Mouse (Mus musculus): Measurements from ENCODE around the gene Cep131. TPM values are rescaled to one million over a fixed set of nuclear protein-coding genes. Genes with fewer than 3 reads are reported as not detected.
A peak's percentile ranks its signal among the peaks of the same experiment; 100 is the strongest.

The Cep131 gene
- polyA plus RNA-seq, 1 experiment from 2014 or later = 12.0 TPM

DNA sequence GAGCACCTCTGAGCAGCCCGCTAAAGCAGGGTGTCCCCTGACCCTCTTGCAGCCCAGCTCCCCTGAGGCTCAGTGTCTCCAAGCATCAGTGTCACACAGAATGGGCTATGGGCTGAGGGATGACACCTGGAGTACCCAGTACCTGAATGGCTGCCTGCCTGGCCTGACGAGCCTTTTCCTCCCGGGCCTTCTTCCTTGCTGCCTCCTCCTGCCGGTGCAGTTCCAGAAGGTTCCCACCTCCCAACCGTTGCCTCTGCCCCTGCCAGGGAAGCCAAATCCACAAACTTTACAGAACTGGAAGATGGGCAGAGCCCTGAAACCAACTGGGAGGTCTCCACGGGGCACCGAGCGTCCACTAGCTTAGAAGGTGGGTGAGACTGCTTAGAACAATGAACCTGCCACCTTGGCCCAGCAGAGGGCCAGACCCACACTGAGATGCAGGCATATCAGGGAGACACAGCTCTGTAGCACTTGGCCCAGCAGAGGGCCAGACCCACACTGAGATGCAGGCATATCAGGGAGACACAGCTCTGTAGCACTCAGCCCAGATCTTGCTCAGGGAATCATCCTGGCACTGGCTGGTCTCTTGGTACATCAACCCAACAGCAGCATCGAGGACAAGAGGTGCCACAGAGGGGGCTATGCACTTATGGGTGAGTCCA, 13.5 kb downstream of the Cep131 start:
- Histone ChIP-seq H3K36me3 (ENCODE audit: control insufficient read depth, insufficient read depth, low read length) (peaks cover 22% of the 10 kb centered on the region), H3K9ac (ENCODE audit: low read depth, low read length) (no peak overlapping the region)
- ATAC-seq = no peak

DNA sequence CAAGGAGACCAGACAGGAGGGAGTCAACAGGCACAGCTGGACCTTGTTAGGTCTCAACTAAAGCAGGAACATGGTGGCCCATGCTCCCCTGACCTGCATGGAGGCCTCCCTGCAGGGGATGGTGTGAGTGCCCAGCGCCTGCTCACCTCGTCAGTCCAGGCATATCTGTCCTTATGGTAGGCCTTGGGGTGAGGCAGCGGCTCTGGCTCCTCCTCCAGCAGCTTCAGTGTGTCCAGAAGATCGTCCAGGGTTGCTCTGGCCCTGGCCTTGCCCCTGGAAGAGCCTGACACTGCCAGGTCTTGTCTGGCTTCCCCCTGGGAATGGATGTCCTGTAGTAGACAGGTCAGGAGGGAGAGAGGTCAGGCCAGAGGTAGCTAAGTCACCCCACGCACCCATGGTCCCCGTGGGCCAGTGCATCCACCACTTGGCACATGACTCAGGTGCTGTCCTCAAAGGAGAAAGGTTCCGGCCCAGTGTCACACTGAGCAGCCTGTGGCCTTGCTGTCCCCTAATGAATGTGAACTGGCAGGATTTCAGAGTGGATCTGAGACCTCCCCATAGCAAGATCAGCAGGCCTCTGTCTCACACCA, 14.8 kb downstream of the Cep131 start:
- Histone ChIP-seq H3K9ac (ENCODE audit: low read depth, low read length) (no peak overlapping the region), H3K27ac (ENCODE audit: low read length) (no peak overlapping the region), H3K4me2 (ENCODE audit: low read depth, low read length) (no peak overlapping the region), H3K4me1 (ENCODE audit: control insufficient read depth, insufficient read depth, low read length) (peaks cover 13% of the 10 kb centered on the region), H3K4me3 (ENCODE audit: low read length) (no peak overlapping the region), H3K36me3 (ENCODE audit: control insufficient read depth, insufficient read depth, low read length) (peaks cover 20% of the 10 kb centered on the region), H3K9me3 (ENCODE audit: control insufficient read depth, low read length) (no peaks in the 10 kb centered on the region), H3K27me3 (replicated peaks; ENCODE audit: control insufficient read depth, insufficient read depth, low read length) (no peaks in the 10 kb centered on the region)
- no peak for ATAC-seq
- 86% methylated on average over 7 of the region's 7 CpGs for WGBS

More for the DNA sequence above, 13.5 kb downstream of the Cep131 start:
- H3K27me3 ChIP-seq (replicated peaks; ENCODE audit: control insufficient read depth, insufficient read depth, low read length) = no peaks in the 10 kb centered on the region
- H3K4me1 ChIP-seq (ENCODE audit: control insufficient read depth, insufficient read depth, low read length) = peaks cover 13% of the 10 kb centered on the region
- no peak overlapping the region for H3K4me2 ChIP-seq (ENCODE audit: low read depth, low read length)
- 89% methylated on average over 9 of the region's 9 CpGs for WGBS
- H3K9me3 ChIP-seq (ENCODE audit: control insufficient read depth, low read length) = no peaks in the 10 kb centered on the region
- no peak overlapping the region for H3K4me3 ChIP-seq (ENCODE audit: low read length)
- no peak overlapping the region for H3K27ac ChIP-seq (ENCODE audit: low read length)

DNA sequence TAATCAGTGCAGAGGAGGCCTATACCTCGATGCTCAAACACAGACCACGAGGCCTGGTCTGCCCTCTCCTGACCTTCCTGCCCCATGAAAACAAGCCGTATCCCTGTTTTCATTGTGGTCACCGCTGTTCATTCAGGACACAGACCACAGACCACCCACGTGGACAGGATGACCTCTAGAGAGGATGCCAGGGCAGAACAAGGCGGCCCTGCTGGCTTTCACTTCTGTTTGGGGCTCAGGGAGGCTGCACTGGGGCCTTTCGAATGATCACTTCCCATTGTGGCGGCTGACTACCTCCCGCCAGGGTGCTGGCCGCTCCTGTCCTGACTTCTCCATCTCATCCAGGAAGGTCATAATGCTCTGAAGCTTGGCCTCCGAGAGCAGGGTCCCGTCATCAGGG, 15.6 kb downstream of the Cep131 start:
- Histone ChIP-seq H3K4me3 (ENCODE audit: low read length) (no peak overlapping the region), H3K27me3 (replicated peaks; ENCODE audit: control insufficient read depth, insufficient read depth, low read length) (no peaks in the 10 kb centered on the region), H3K9ac (ENCODE audit: low read depth, low read length) (no peak overlapping the region), H3K4me1 (ENCODE audit: control insufficient read depth, insufficient read depth, low read length) (peaks cover 13% of the 10 kb centered on the region), H3K27ac (ENCODE audit: low read length) (no peak overlapping the region), H3K4me2 (ENCODE audit: low read depth, low read length) (no peak overlapping the region), H3K36me3 (ENCODE audit: control insufficient read depth, insufficient read depth, low read length) (peaks cover 20% of the 10 kb centered on the region), H3K9me3 (ENCODE audit: control insufficient read depth, low read length) (no peaks in the 10 kb centered on the region)
- 59% methylated on average over 12 of the region's 12 CpGs for WGBS
- no peak for ATAC-seq

DNA sequence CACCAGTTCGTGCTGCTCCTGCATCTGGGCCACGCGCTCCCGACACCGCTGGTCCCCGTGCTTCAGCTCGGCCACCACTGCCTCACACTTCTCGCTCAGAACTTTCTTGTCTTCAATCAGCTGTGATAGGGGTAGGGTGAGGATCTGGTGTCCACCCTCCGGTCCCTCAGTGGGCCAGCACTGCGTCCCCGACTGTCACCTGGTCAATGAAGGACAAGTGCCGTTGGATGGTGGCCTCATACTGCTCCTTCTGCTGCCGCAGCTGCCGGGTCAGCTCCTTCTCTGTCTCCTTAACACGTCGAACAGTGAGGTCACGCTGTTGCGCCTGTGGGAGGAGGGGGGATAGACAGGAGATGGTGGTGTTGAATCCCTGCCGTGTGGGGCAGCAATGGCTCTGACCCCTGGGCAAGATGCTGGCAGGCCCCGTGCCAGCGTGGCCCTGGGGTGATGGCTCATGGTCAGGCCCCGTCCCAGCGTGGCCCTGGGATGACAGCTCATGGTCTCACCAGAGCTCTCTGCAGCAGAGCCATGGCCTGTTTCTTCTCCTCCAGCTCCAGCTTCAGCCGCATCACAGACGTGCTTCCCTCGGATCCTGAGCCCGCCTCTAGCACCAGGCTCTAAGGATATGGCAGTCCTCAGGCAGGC, 16.2 kb downstream of the Cep131 start:
- Histone ChIP-seq H3K27me3 (replicated peaks; ENCODE audit: control insufficient read depth, insufficient read depth, low read length) (no peaks in the 10 kb centered on the region), H3K9ac (ENCODE audit: low read depth, low read length) (no peak overlapping the region; the same call in 1 of the 2 replicates), H3K9me3 (ENCODE audit: control insufficient read depth, low read length) (no peaks in the 10 kb centered on the region), H3K27ac (ENCODE audit: low read length) (no peak overlapping the region), H3K4me1 (ENCODE audit: control insufficient read depth, insufficient read depth, low read length) (peaks cover 10% of the 10 kb centered on the region), H3K36me3 (ENCODE audit: control insufficient read depth, insufficient read depth, low read length) (peaks cover 20% of the 10 kb centered on the region), H3K4me3 (ENCODE audit: low read length) (no peak overlapping the region), H3K4me2 (ENCODE audit: low read depth, low read length) (no peak overlapping the region)
- 90% methylated on average over 27 of the region's 27 CpGs for WGBS
- ATAC-seq = no peak

DNA sequence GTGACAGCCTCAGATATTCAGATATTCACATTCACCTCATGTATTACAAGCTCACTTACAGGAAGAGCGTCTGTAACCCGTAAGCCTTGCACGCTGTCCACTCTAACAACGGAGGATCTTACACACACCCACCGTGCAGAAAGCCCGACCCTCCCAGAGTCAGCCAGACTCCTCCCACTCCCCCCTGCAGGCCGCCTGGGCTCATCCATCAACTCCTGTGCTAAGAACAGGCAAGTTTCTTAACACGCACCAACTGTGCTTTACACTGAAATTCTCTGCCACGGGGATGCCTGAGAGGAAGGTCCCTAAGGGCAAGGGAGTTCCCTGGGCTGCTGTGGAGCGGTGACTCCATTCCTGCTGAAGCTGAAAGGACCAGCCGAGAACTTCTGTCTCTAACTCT, 17.4 kb downstream of the Cep131 start:
- H3K36me3 ChIP-seq (ENCODE audit: control insufficient read depth, insufficient read depth, low read length) = peaks cover 20% of the 10 kb centered on the region
- H3K4me1 ChIP-seq (ENCODE audit: control insufficient read depth, insufficient read depth, low read length) = 0 out of 2 replicates have a peak, but pooled peaks cover 5% of the 10 kb centered on the region
- H3K4me3 ChIP-seq (ENCODE audit: low read length) = no peak overlapping the region

DNA sequence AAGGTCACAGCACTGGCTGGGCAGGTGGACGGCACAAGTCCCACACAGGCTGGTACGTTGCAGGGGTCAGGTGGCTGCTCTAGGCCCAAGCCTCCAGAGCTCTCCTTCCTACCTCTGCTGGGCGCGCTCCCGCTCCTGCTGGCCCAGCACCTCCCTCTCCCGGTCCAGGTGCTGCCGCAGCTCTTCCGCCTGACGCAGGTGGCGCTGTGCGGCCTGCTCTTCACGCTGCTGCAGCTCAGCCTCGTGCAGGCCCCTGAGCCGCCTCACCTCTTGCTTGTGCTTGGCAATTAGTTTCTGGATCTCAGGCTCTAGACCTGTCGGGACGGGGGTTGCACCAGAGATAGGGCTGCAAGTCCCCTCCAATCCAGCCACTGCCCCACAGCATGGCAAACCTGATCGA, 18.8 kb downstream of the Cep131 start:
- Histone ChIP-seq H3K27ac (ENCODE audit: low read length) (no peak overlapping the region), H3K9ac (ENCODE audit: low read depth, low read length) (no peak overlapping the region), H3K4me1 (ENCODE audit: control insufficient read depth, insufficient read depth, low read length) (0 out of 2 replicates have a peak, but pooled peaks cover 5% of the 10 kb centered on the region), H3K36me3 (ENCODE audit: control insufficient read depth, insufficient read depth, low read length) (peaks cover 20% of the 10 kb centered on the region), H3K9me3 (ENCODE audit: control insufficient read depth, low read length) (no peaks in the 10 kb centered on the region), H3K27me3 (replicated peaks; ENCODE audit: control insufficient read depth, insufficient read depth, low read length) (no peaks in the 10 kb centered on the region), H3K4me2 (ENCODE audit: low read depth, low read length) (no peak overlapping the region), H3K4me3 (ENCODE audit: low read length) (no peak overlapping the region)
- peak; percentile 46; the same call in 1 of the 2 replicates for ATAC-seq
- WGBS = 66% methylated on average over 17 of the region's 17 CpGs

More for the DNA sequence above, 17.4 kb downstream of the Cep131 start:
- H3K27ac ChIP-seq (ENCODE audit: low read length) = no peak overlapping the region
- WGBS = 37% methylated on average over 11 of the region's 11 CpGs
- no peaks in the 10 kb centered on the region for H3K27me3 ChIP-seq (replicated peaks; ENCODE audit: control insufficient read depth, insufficient read depth, low read length)
- 0 out of 2 replicates have a peak overlapping the region, but pooled peaks have one; percentile 19 for H3K9ac ChIP-seq (ENCODE audit: low read depth, low read length)
- no peak overlapping the region for H3K4me2 ChIP-seq (ENCODE audit: low read depth, low read length)
- no peak for ATAC-seq
- H3K9me3 ChIP-seq (ENCODE audit: control insufficient read depth, low read length) = no peaks in the 10 kb centered on the region

DNA sequence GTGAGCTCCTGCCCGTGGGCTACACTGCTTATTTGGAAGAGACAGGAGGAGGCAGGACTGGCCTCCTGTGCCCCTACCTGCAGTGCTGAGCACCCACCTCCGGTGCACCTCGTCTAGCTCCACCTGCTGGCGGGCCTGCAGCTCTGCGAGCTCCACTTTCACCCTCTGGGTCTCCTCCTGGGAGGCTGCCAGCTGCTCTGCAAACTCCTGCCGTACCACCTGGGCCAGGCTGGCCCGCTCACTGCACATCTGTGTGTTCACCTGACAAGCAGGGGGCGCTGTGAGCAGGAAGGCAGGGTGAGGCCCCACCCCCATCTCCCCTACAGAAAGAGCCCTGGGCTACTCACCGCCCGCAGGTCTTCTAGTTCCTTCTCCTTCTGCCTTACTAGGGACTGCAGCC, 21.3 kb downstream of the Cep131 start:
- ATAC-seq = peak; percentile 47; the same call in 1 of the 2 replicates
- Histone ChIP-seq H3K4me2 (ENCODE audit: low read depth, low read length) (no peak overlapping the region), H3K9ac (ENCODE audit: low read depth, low read length) (peak overlapping the region; percentile 19; the same call in 1 of the 2 replicates), H3K27ac (ENCODE audit: low read length) (no peak overlapping the region), H3K27me3 (replicated peaks; ENCODE audit: control insufficient read depth, insufficient read depth, low read length) (no peaks in the 10 kb centered on the region), H3K4me1 (ENCODE audit: control insufficient read depth, insufficient read depth, low read length) (peaks cover 12% of the 10 kb centered on the region), H3K4me3 (ENCODE audit: low read length) (no peak overlapping the region), H3K9me3 (ENCODE audit: control insufficient read depth, low read length) (no peaks in the 10 kb centered on the region), H3K36me3 (ENCODE audit: control insufficient read depth, insufficient read depth, low read length) (peaks cover 7% of the 10 kb centered on the region)
- 35% methylated on average over 10 of the region's 10 CpGs for WGBS

DNA sequence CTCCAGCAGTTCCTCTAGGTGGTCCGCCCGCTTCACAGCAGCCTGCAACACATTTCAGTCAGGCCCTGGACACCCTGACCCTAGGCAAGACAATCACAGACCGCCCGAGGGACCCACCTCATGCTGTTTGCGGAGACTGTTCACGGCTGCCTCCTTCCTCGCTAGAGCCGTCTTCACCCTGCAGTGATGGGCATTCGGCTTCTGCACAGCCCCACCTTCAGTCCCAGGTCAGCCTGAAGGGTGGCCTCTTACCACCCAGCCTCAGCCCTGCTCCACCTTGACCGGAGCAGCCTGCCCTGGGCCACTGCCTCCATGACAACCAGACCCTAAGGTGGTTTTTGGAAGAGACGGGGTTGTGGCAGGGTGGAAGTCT, 22.0 kb downstream of the Cep131 start:
- H3K4me1 ChIP-seq (ENCODE audit: control insufficient read depth, insufficient read depth, low read length) = peaks cover 16% of the 10 kb centered on the region
- no peak overlapping the region for H3K4me3 ChIP-seq (ENCODE audit: low read length)
- 89% methylated on average over 11 of the region's 11 CpGs for WGBS
- H3K27ac ChIP-seq (ENCODE audit: low read length) = no peak overlapping the region
- no peak overlapping the region for H3K4me2 ChIP-seq (ENCODE audit: low read depth, low read length)
- no peak overlapping the region for H3K9ac ChIP-seq (ENCODE audit: low read depth, low read length)
- no peaks in the 10 kb centered on the region for H3K27me3 ChIP-seq (replicated peaks; ENCODE audit: control insufficient read depth, insufficient read depth, low read length)
- no peaks in the 10 kb centered on the region for H3K9me3 ChIP-seq (ENCODE audit: control insufficient read depth, low read length)
- no peak for ATAC-seq
- peaks cover 1% of the 10 kb centered on the region for H3K36me3 ChIP-seq (ENCODE audit: control insufficient read depth, insufficient read depth, low read length)

DNA sequence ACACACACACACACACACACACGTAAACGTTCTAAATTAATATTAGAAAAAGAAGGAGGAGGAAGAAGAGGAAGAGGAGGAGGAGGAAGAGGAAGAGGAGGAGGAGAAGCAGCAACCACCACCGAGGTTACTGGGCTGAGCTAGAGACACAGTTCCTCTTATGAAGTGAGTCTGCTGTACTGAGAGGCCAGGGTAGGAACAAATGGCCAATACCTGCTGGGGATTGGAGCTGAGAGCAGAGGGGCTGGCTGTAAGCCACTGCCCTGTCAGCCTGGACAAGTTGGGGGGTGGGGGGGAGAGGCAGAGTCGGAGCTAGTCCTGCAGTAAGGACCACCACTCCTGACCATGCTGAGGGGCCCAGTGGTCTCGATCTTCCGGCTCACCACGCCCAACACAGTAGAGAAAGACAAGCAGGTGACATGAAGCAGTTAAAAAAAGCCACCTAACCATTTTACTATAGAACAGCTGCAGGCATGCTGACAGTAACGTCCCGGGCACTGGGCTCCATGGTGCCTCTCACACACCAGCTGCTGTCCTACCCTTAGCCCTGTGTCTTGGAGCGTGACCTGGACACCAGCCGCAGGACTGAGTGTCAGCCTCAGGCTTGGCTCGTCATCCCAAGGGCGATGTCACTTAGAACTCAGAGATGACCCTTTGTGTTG, 22.5 kb downstream of the Cep131 start:
- WGBS = 80% methylated on average over 13 of the region's 13 CpGs
- no peak for ATAC-seq
- H3K4me1 ChIP-seq (ENCODE audit: control insufficient read depth, insufficient read depth, low read length) = peaks cover 14% of the 10 kb centered on the region
- no peaks in the 10 kb centered on the region for H3K9me3 ChIP-seq (ENCODE audit: control insufficient read depth, low read length)
- no peaks in the 10 kb centered on the region for H3K27me3 ChIP-seq (replicated peaks; ENCODE audit: control insufficient read depth, insufficient read depth, low read length)
- no peaks in the 10 kb centered on the region for H3K36me3 ChIP-seq (ENCODE audit: control insufficient read depth, insufficient read depth, low read length)
- no peak overlapping the region for H3K9ac ChIP-seq (ENCODE audit: low read depth, low read length)
- H3K4me3 ChIP-seq (ENCODE audit: low read length) = no peak overlapping the region
- no peak overlapping the region for H3K4me2 ChIP-seq (ENCODE audit: low read depth, low read length)
- H3K27ac ChIP-seq (ENCODE audit: low read length) = no peak overlapping the region
